Comparison of ENCODE assay signal across 9 mouse cellular contexts in the genomic region with DNA sequence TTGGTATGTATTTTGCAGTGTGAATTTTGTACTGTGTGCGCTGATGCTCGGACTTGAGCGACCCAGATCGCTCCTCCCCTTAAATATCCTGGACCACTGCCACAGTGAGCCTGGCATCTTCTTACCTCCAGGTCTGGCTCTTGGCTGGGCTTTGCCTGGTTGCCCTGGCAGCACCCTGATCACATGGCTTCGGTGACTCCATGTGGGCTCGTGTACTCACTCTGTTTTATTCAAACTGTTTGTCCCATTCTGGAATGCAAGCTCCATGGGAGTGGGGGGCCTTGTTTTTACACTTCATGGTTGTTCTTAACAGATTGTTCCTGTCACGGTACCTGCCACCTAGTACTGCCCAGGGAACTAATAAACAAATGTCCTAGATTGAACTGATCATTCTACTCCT. TPM values are rescaled to one million over a fixed set of nuclear protein-coding genes. Genes with fewer than 3 reads are reported as not detected.
DNase-seq lines count a peak whose midpoint lies in the region; ATAC-seq lines count a peak whose summit lies in the region.
"Had no signal": no experiment of that assay in that cellular context is flagged by ENCODE, and none has a peak within 500 bp of the region (broad histone marks: within the 10 kb centered on the region; RNA-seq: fewer than 3 reads in every experiment).

No protein-coding gene starts in this region.

- WGBS in hindbrain, embryonic 10.5 days, result 84% methylated on average over 7 of the region's 7 CpGs
- WGBS in hindbrain, embryonic 14.5 days, result 58% methylated on average over 7 of the region's 7 CpGs
- 58% methylated on average over 7 of the region's 7 CpGs for WGBS in kidney, embryonic 15.5 days

- no peaks in the 10 kb centered on the region for H3K9me3 ChIP-seq in hindbrain, embryonic 10.5 days
- H3K9me3 ChIP-seq in hindbrain, embryonic 14.5 days (ENCODE audit: control insufficient read depth, low read length), result no peaks in the 10 kb centered on the region
- H3K9me3 ChIP-seq in kidney, embryonic 15.5 days (replicated peaks), result no peaks in the 10 kb centered on the region

- peaks cover 38% of the 10 kb centered on the region for H3K4me1 ChIP-seq in hindbrain, embryonic 10.5 days (replicated peaks)
- H3K4me1 ChIP-seq in hindbrain, embryonic 14.5 days (replicated peaks; ENCODE audit: control insufficient read depth, insufficient read depth, low read length), result peaks cover 17% of the 10 kb centered on the region; the same call in 1 of the 2 replicates
- H3K4me1 ChIP-seq in kidney, embryonic 15.5 days, result peaks cover 42% of the 10 kb centered on the region

- DNase-seq in hindbrain, embryonic 10.5 days (ENCODE audit: low spot score), result no peak
- no peak for DNase-seq in hindbrain, embryonic 14.5 days (ENCODE audit: low spot score)
- peak; percentile 87 for DNase-seq in MN1 (ENCODE audit: low spot score)
- peak; percentile 57 for DNase-seq in cerebellum, adult 9-10 months
- no peak for DNase-seq in left cerebral cortex, postnatal 36 days (ENCODE audit: low spot score in 2 of 2)
- DNase-seq: lung, postnatal 14 days had no signal

- H3K4me2 ChIP-seq in hindbrain, embryonic 14.5 days (replicated peaks), result no peak overlapping the region
- no peak overlapping the region for H3K4me2 ChIP-seq in kidney, embryonic 15.5 days

- no peak for ATAC-seq in hindbrain, embryonic 14.5 days (ENCODE audit: low FRiP score)
- no peak for ATAC-seq in kidney, embryonic 15.5 days (replicated peaks; ENCODE audit: low FRiP score)
- ATAC-seq in megakaryocyte-erythroid progenitor cell, adult 5-6 weeks (replicated peaks; ENCODE audit: low FRiP score, low TSS enrichment, poor library complexity, severe bottlenecking), result no peak
- ATAC-seq in megakaryocyte, adult 5-6 weeks (ENCODE audit: poor library complexity, severe bottlenecking), result no peak

- no peak overlapping the region for H3K9ac ChIP-seq in hindbrain, embryonic 14.5 days
- no peak overlapping the region for H3K9ac ChIP-seq in kidney, embryonic 15.5 days

- intact Hi-C loops in left cerebral cortex, postnatal 36 days (cut with DNase I), result loop anchor here (2.0 kb wide), 1 partner anchor 23 kb away; no protein-coding TSS in a partner anchor

- no peak overlapping the region for H3K4me3 ChIP-seq in hindbrain, embryonic 10.5 days
- H3K4me3 ChIP-seq in hindbrain, embryonic 14.5 days (replicated peaks; ENCODE audit: low read length), result no peak overlapping the region
- H3K4me3 ChIP-seq in kidney, embryonic 15.5 days (replicated peaks), result no peak overlapping the region

- H3K27ac ChIP-seq in hindbrain, embryonic 10.5 days, result 0 out of 2 replicates have a peak overlapping the region, but pooled peaks have one; percentile 42
- no peak overlapping the region for H3K27ac ChIP-seq in hindbrain, embryonic 14.5 days
- peak overlapping the region; percentile 52; the same call in 1 of the 2 replicates for H3K27ac ChIP-seq in kidney, embryonic 15.5 days

- no peaks in the 10 kb centered on the region for H3K36me3 ChIP-seq in hindbrain, embryonic 10.5 days
- no peaks in the 10 kb centered on the region for H3K36me3 ChIP-seq in hindbrain, embryonic 14.5 days (replicated peaks; ENCODE audit: control insufficient read depth, insufficient read depth)
- H3K36me3 ChIP-seq in kidney, embryonic 15.5 days, result no peaks in the 10 kb centered on the region

- peaks cover 34% of the 10 kb centered on the region for H3K27me3 ChIP-seq in hindbrain, embryonic 10.5 days (ENCODE audit: insufficient read depth, poor library complexity, severe bottlenecking)
- no peaks in the 10 kb centered on the region for H3K27me3 ChIP-seq in hindbrain, embryonic 14.5 days (ENCODE audit: control insufficient read depth, insufficient read depth, low read length)
- no peaks in the 10 kb centered on the region for H3K27me3 ChIP-seq in kidney, embryonic 15.5 days

RNA-seq across cellular contexts. Expression of a gene that starts 1.3 kb away (rescaled TPM):
- polyA plus RNA-seq in hindbrain, embryonic 10.5 days (2016; fragmentation: Nextera tagmentation; extraction: Ambion mirVana), result 19.1 and 20.3 TPM in 2 replicates
- 38.2 and 40.2 TPM in 2 replicates for polyA plus RNA-seq in hindbrain, embryonic 14.5 days (2014; fragmentation: Nextera tagmentation; extraction: Ambion mirVana)
- polyA plus RNA-seq in kidney, embryonic 15.5 days (2015; fragmentation: Nextera tagmentation; extraction: Ambion mirVana), result 14.2 and 16.0 TPM in 2 replicates
- total RNA-seq in left cerebral cortex, postnatal 36 days (2021), result 10 to 100 TPM; 31.9 to 34.6 TPM
- 8.1 and 9.5 TPM in 2 replicates for total RNA-seq in megakaryocyte-erythroid progenitor cell, adult 5-6 weeks (2014; fragmentation: Nextera tagmentation)
- 9.3 and 16.3 TPM in 2 replicates for total RNA-seq in megakaryocyte-erythroid progenitor cell, adult 5-6 weeks (2017)
- total RNA-seq in megakaryocyte, adult 5-6 weeks (2015), result 1.7 and 2.3 TPM in 2 replicates
- total RNA-seq in megakaryocyte, adult 5-6 weeks (2017), result 1.1 and 1.7 TPM in 2 replicates

RNA-seq across cellular contexts. Expression of a gene that starts 37.5 kb away (rescaled TPM):
- 40.8 and 44.4 TPM in 2 replicates for polyA plus RNA-seq in hindbrain, embryonic 10.5 days (2016; fragmentation: Nextera tagmentation; extraction: Ambion mirVana)
- 29.9 and 31.9 TPM in 2 replicates for polyA plus RNA-seq in hindbrain, embryonic 14.5 days (2014; fragmentation: Nextera tagmentation; extraction: Ambion mirVana)
- polyA plus RNA-seq in kidney, embryonic 15.5 days (2015; fragmentation: Nextera tagmentation; extraction: Ambion mirVana), result 35.4 and 42.2 TPM in 2 replicates
- total RNA-seq in left cerebral cortex, postnatal 36 days (2021), result 10 to 100 TPM; 63.8 to 66.4 TPM
- 22.9 and 24.1 TPM in 2 replicates for total RNA-seq in megakaryocyte-erythroid progenitor cell, adult 5-6 weeks (2014; fragmentation: Nextera tagmentation)
- total RNA-seq in megakaryocyte-erythroid progenitor cell, adult 5-6 weeks (2017), result 6.4 and 8.1 TPM in 2 replicates
- total RNA-seq in megakaryocyte, adult 5-6 weeks (2015), result 1.2 and 2.9 TPM in 2 replicates
- total RNA-seq in megakaryocyte, adult 5-6 weeks (2017), result 1.5 and 1.9 TPM in 2 replicates

Comparison
In these comparisons a context has a peak if more than half of its experiments do, and no peak if none do; other contexts are left out.
1. DNase-seq: peak in MN1 (single experiment) and cerebellum, adult 9-10 months (single experiment); none in hindbrain, embryonic 10.5 days (single experiment), hindbrain, embryonic 14.5 days (single experiment) and left cerebral cortex, postnatal 36 days (0 of 2).